Mouse (Mus musculus) G1E-ER4 (cell line): ENCODE measurements around the gene Nolc1. TPM values are rescaled to one million over a fixed set of nuclear protein-coding genes. Genes with fewer than 3 reads are reported as not detected.

Experiments used
- GATA1 ChIP-seq: IDR thresholded peaks from one replicate; pipeline ENCODE4 v1.8.0; 2012; ENCODE audit warnings: low read length, inconsistent platforms
- polyA plus RNA-seq: library from polyadenylated mRNA; stranded (reverse); fragments of >175 nt; gene quantifications from 2 replicates; pipeline ENCODE4 v1.2.3, GENCODE M21; 2012

Gene Nolc1
- polyA plus RNA-seq: 150 and 199 TPM in 2 replicates

- TF ChIP-seq GATA1: no peak
Observed at GRCm38 (mm10) chr19:46075616-46076607, at the start of gene Nolc1. Nolc1 (plus strand) TSS chr19:46075863.

- no peak for TF ChIP-seq GATA1
Observed at GRCm38 (mm10) chr19:46026567-46026966, 49.1 kb upstream of the Nolc1 start.

- no peak for TF ChIP-seq GATA1
Observed at GRCm38 (mm10) chr19:46028747-46029320, 46.8 kb upstream of the Nolc1 start.

GRCm38 (mm10) chr19:46029652-46030051, 46.0 kb upstream of the Nolc1 start:
- TF ChIP-seq GATA1: no peak

GRCm38 (mm10) chr19:46030196-46030983, 45.3 kb upstream of the Nolc1 start:
- no peak for TF ChIP-seq GATA1

GRCm38 (mm10) chr19:46031689-46032432, 43.8 kb upstream of the Nolc1 start:
- no peak for TF ChIP-seq GATA1

- TF ChIP-seq GATA1: no peak
Observed at GRCm38 (mm10) chr19:46032731-46033510, 42.7 kb upstream of the Nolc1 start.

- TF ChIP-seq GATA1: no peak
Observed at GRCm38 (mm10) chr19:46033911-46034310, 41.8 kb upstream of the Nolc1 start.

GRCm38 (mm10) chr19:46035971-46036370, 39.7 kb upstream of the Nolc1 start:
- TF ChIP-seq GATA1: no peak

- TF ChIP-seq GATA1: no peak
Observed at GRCm38 (mm10) chr19:46036477-46037242, 39.0 kb upstream of the Nolc1 start.

GRCm38 (mm10) chr19:46037243-46037924, 38.3 kb upstream of the Nolc1 start:
- peak; percentile 48 for TF ChIP-seq GATA1

- TF ChIP-seq GATA1: no peak
Observed at GRCm38 (mm10) chr19:46037925-46038850, 37.5 kb upstream of the Nolc1 start.
